Mouse (Mus musculus) adipocyte (in vitro differentiated cells): ENCODE measurements around the gene Kcne4.

Experiments
- DNase-seq: peaks from one replicate; pipeline ENCODE4 v3.0.0-alpha.2; 2016; ENCODE audit warnings: low spot score

Kcne4 gene

GRCm38 (mm10) chr1:78860056-78860455 is 43.5 kb downstream of the Kcne4 start:
- DNase-seq, result no peak

- peak; percentile 35 for DNase-seq
These were observed 45.7 kb downstream of the Kcne4 start for GRCm38 (mm10) chr1:78862281-78862680.

- DNase-seq, result no peak
These were observed 47.3 kb downstream of the Kcne4 start for GRCm38 (mm10) chr1:78863833-78864232.

- DNase-seq, result peak; percentile 16
These were observed 47.8 kb downstream of the Kcne4 start for GRCm38 (mm10) chr1:78864351-78864750.

GRCm38 (mm10) chr1:78864799-78865346 is 48.3 kb downstream of the Kcne4 start:
- DNase-seq, result peak; percentile 16

GRCm38 (mm10) chr1:78865991-78866390 is 49.4 kb downstream of the Kcne4 start:
- DNase-seq, result no peak

- no peak for DNase-seq
These were observed 49.9 kb downstream of the Kcne4 start for GRCm38 (mm10) chr1:78866455-78866854.
